Mouse (Mus musculus) stomach, embryonic 15.5 days (tissue): Measurements from ENCODE around the gene Ttc16. TPM values are rescaled to one million over a fixed set of nuclear protein-coding genes. Genes with fewer than 3 reads are reported as not detected.
A peak's percentile ranks its signal among the peaks of the same experiment; 100 is the strongest.

Experiments
- ATAC-seq: fragments of 200-750 bp; cut with Nextera tagmentation; 2 replicates; pipeline ENCODE4 v1.8.0; 2017; ENCODE audit warnings: low read depth, moderate number of reproducible peaks, moderate TSS enrichment; ENCODE audit not compliant: insufficient read depth, low FRiP score
- H3K27ac ChIP-seq: fragments of 300-500 bp; sonication (generic); 2 replicates; pipeline ENCODE4 v1.5.1; 2015; ENCODE audit warnings: mild to moderate bottlenecking, inconsistent platforms
- H3K27me3 ChIP-seq: fragments of 300-500 bp; sonication (generic); replicated peaks from 2 replicates; pipeline ENCODE4 v1.6.1; 2015; ENCODE audit warnings: inconsistent platforms
- H3K36me3 ChIP-seq: fragments of 300-500 bp; sonication (generic); 2 replicates; pipeline ENCODE4 v1.6.1; 2015; ENCODE audit warnings: inconsistent platforms
- H3K4me1 ChIP-seq: fragments of 300-500 bp; sonication (generic); 2 replicates; pipeline ENCODE4 v1.6.1; 2015; ENCODE audit warnings: inconsistent platforms
- H3K4me2 ChIP-seq: fragments of 300-500 bp; sonication (generic); 2 replicates; pipeline ENCODE4 v1.6.1; 2015; ENCODE audit warnings: mild to moderate bottlenecking, inconsistent platforms
- H3K4me3 ChIP-seq: fragments of 300-500 bp; sonication (generic); replicated peaks from 2 replicates; pipeline ENCODE4 v1.5.1; 2015; ENCODE audit warnings: inconsistent platforms
- H3K9ac ChIP-seq: fragments of 300-500 bp; sonication (generic); 2 replicates; pipeline ENCODE4 v1.6.1; 2015; ENCODE audit warnings: inconsistent platforms
- H3K9me3 ChIP-seq: fragments of 300-500 bp; sonication (generic); 2 replicates; pipeline ENCODE4 v1.6.1; 2016; ENCODE audit warnings: inconsistent platforms
- WGBS: fragments of 180-500 bp; shearing (Covaris S2); methylation state at CpG from one replicate; pipeline ENCODE4 v1.1.7; 2015; 5-methylcytosine and 5-hydroxymethylcytosine counted together
- polyA plus RNA-seq: library from polyadenylated mRNA; unstranded; fragments of >200 nt; fragmentation: Nextera tagmentation; extraction: Ambion mirVana; gene quantifications from 2 replicates; pipeline ENCODE4 v1.2.1, GENCODE M21; 2015

The Ttc16 gene
- polyA plus RNA-seq, 1 experiment from 2014 or later: 0.23 TPM

- H3K9me3 ChIP-seq: no peaks in the 10 kb centered on the region
- H3K27ac ChIP-seq: no peak overlapping the region
- no peak overlapping the region for H3K4me3 ChIP-seq
- no peak for ATAC-seq
- H3K4me1 ChIP-seq: peaks cover 30% of the 10 kb centered on the region
- H3K9ac ChIP-seq: no peak overlapping the region
- no peak overlapping the region for H3K4me2 ChIP-seq
- H3K36me3 ChIP-seq: no peaks in the 10 kb centered on the region
- 72% methylated on average over 16 of the region's 16 CpGs for WGBS
- no peaks in the 10 kb centered on the region for H3K27me3 ChIP-seq
Measured at GRCm38 (mm10) chr2:32724832-32725790, 50.3 kb downstream of the Ttc16 start.

- Histone ChIP-seq H3K4me3 (no peak overlapping the region), H3K27ac (no peak overlapping the region), H3K9me3 (no peaks in the 10 kb centered on the region), H3K4me1 (peaks cover 27% of the 10 kb centered on the region), H3K9ac (no peak overlapping the region), H3K27me3 (no peaks in the 10 kb centered on the region), H3K36me3 (no peaks in the 10 kb centered on the region), H3K4me2 (no peak overlapping the region)
- no peak for ATAC-seq
- 76% methylated on average over 4 of the region's 4 CpGs for whole genome bisulfite sequencing
Measured at GRCm38 (mm10) chr2:32724149-32724548, 51.3 kb downstream of the Ttc16 start.

GRCm38 (mm10) chr2:32722581-32722980 lies 52.9 kb downstream of the Ttc16 start:
- Histone ChIP-seq H3K4me3 (no peak overlapping the region), H3K36me3 (no peaks in the 10 kb centered on the region), H3K4me1 (peaks cover 19% of the 10 kb centered on the region), H3K27ac (no peak overlapping the region), H3K4me2 (peak overlapping the region; percentile 44; the same call in 1 of the 2 replicates), H3K27me3 (no peaks in the 10 kb centered on the region), H3K9me3 (no peaks in the 10 kb centered on the region), H3K9ac (no peak overlapping the region)
- no peak for ATAC-seq
- WGBS: 42% methylated on average over 3 of the region's 3 CpGs

DNA sequence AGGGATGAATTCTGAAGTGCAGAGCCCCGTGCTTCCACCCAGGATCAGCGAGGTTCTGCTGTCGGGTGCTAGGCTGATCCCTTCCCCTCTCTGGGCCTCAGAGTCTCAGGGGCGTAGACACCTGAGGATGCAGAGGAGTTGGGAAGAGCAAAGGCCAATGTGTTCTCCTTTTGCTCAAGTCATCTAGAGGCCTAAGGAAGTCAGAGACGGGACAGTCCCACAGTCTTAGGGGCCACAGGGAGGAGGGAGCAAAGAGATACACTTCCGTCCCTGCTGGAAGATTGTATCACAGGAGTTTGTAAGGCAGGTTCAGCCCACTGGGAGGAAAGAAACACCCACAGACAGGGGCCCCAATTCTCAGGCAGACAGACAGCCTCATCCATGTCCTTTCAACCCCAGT lies 53.4 kb downstream of the Ttc16 start:
- Histone ChIP-seq H3K9me3 (no peaks in the 10 kb centered on the region), H3K27me3 (no peaks in the 10 kb centered on the region), H3K9ac (no peak overlapping the region), H3K36me3 (no peaks in the 10 kb centered on the region), H3K4me3 (peak overlapping the region; percentile 33), H3K4me2 (peak overlapping the region; percentile 44), H3K27ac (peak overlapping the region; percentile 31), H3K4me1 (peaks cover 17% of the 10 kb centered on the region)
- ATAC-seq: no peak
- WGBS: 44% methylated on average over 6 of the region's 6 CpGs

GRCm38 (mm10) chr2:32720681-32721229 lies 54.7 kb downstream of the Ttc16 start, which contains the start of gene Sh2d3c:
Gene Sh2d3c, plus strand, starts transcription at chr2:32721055.
- 16% methylated on average over 8 of the region's 8 CpGs for WGBS
- H3K9ac ChIP-seq: no peak within 1 kb of the TSS
- peak within 1 kb of the TSS; percentile 41 for H3K27ac ChIP-seq
- H3K9me3 ChIP-seq: no peaks in the 10 kb centered on the region
- peak within 1 kb of the TSS; percentile 33 for H3K4me3 ChIP-seq
- H3K4me2 ChIP-seq: peak within 1 kb of the TSS; percentile 44
- H3K4me1 ChIP-seq: peaks cover 15% of the 10 kb centered on the region
- ATAC-seq: peak; percentile 27; the same call in 1 of the 2 replicates
- no peaks in the 10 kb centered on the region for H3K27me3 ChIP-seq
- H3K36me3 ChIP-seq: no peaks in the 10 kb centered on the region

DNA sequence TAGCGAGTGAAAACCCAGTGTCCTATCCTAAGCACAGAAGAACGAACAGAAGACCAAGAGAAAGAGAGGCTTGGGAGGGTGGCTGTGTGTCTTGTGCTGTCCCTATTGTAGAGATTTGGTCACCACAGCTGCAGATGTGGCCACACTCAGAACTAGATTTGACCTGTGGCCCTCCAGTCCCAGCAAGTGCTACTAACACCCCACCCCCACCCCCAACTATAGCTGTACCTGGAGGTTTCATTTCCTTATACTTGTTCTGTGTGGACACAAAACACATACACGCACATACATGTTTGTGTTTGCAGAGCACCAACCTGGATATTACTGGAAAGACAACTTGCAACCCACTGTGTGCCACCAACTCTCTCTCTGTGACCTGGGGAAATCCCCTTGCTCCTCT lies 55.4 kb downstream of the Ttc16 start:
- no peak for ATAC-seq
- 87% methylated on average over 3 of the region's 3 CpGs for WGBS

GRCm38 (mm10) chr2:32718761-32719160 lies 56.7 kb downstream of the Ttc16 start:
- Histone ChIP-seq H3K27me3 (no peaks in the 10 kb centered on the region), H3K9ac (no peak overlapping the region), H3K36me3 (no peaks in the 10 kb centered on the region), H3K4me1 (peaks cover 27% of the 10 kb centered on the region), H3K27ac (no peak overlapping the region), H3K4me3 (no peak overlapping the region), H3K4me2 (no peak overlapping the region), H3K9me3 (no peaks in the 10 kb centered on the region)
- WGBS: 51% methylated on average over 9 of the region's 9 CpGs
- no peak for ATAC-seq

More for the DNA sequence above, 55.4 kb downstream of the Ttc16 start:
- Histone ChIP-seq H3K27ac (peak overlapping the region; percentile 32; the same call in 1 of the 2 replicates), H3K9ac (no peak overlapping the region), H3K9me3 (no peaks in the 10 kb centered on the region), H3K4me2 (peak overlapping the region; percentile 44; the same call in 1 of the 2 replicates), H3K36me3 (no peaks in the 10 kb centered on the region), H3K27me3 (no peaks in the 10 kb centered on the region), H3K4me1 (peaks cover 15% of the 10 kb centered on the region), H3K4me3 (no peak overlapping the region)

- Histone ChIP-seq H3K4me3 (no peak overlapping the region), H3K4me1 (peaks cover 28% of the 10 kb centered on the region), H3K9ac (no peak overlapping the region), H3K27ac (peak overlapping the region; percentile 73), H3K27me3 (no peaks in the 10 kb centered on the region), H3K9me3 (no peaks in the 10 kb centered on the region), H3K4me2 (no peak overlapping the region), H3K36me3 (peaks cover 11% of the 10 kb centered on the region; the same call in 1 of the 2 replicates)
- WGBS: 48% methylated on average over 4 of the region's 4 CpGs
- no peak for ATAC-seq
Measured at GRCm38 (mm10) chr2:32714987-32715425, 60.4 kb downstream of the Ttc16 start.

DNA sequence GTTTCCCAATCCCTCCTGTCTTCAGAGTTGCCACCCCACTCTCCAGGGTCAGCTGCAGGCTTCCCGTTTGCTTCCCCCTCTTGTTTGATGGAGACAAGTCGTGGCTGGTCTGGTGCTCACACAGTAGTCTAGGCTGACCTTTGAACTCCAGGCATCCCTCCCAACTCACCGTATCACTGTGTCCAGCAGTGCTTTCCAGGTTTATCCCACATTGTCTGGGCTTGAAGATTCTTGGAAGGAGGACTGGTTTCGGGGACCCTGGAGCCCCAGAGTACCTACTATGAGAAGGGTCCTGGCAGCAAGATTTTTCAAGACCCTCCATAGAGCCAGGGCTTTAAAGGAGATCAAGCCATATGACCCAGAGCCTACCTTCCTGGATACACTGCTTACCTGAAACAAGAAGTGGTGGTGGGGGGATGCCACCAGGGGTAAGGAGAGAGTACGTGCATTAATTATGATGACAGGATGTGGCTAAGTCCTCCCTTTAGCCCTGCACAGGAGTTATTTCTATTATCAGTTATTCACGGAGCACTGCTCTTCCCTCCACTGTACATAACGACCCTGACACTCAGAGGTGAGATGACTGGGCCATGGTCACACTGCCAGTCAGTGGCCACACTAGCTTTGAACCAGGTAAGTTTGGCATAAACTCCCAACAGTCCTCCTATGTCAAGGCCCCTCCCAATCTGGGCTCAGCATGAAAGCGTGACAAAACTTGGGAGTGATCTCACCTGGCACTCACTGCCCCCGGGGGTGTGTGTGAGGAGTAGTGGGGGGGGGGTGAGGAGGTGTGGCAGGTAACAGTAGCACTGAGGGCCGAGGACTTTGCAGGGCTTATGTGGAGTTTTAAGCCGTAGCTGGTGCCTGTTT lies 61.1 kb downstream of the Ttc16 start:
- peaks cover 28% of the 10 kb centered on the region for H3K4me1 ChIP-seq
- H3K27me3 ChIP-seq: no peaks in the 10 kb centered on the region
- H3K27ac ChIP-seq: peak overlapping the region; percentile 97
- H3K9me3 ChIP-seq: no peaks in the 10 kb centered on the region
- no peak for ATAC-seq
- H3K4me3 ChIP-seq: no peak overlapping the region
- WGBS: 43% methylated on average over 11 of the region's 11 CpGs
- peak overlapping the region; percentile 6; the same call in 1 of the 2 replicates for H3K9ac ChIP-seq
- H3K36me3 ChIP-seq: peaks cover 17% of the 10 kb centered on the region
- peak overlapping the region; percentile 74; the same call in 1 of the 2 replicates for H3K4me2 ChIP-seq

DNA sequence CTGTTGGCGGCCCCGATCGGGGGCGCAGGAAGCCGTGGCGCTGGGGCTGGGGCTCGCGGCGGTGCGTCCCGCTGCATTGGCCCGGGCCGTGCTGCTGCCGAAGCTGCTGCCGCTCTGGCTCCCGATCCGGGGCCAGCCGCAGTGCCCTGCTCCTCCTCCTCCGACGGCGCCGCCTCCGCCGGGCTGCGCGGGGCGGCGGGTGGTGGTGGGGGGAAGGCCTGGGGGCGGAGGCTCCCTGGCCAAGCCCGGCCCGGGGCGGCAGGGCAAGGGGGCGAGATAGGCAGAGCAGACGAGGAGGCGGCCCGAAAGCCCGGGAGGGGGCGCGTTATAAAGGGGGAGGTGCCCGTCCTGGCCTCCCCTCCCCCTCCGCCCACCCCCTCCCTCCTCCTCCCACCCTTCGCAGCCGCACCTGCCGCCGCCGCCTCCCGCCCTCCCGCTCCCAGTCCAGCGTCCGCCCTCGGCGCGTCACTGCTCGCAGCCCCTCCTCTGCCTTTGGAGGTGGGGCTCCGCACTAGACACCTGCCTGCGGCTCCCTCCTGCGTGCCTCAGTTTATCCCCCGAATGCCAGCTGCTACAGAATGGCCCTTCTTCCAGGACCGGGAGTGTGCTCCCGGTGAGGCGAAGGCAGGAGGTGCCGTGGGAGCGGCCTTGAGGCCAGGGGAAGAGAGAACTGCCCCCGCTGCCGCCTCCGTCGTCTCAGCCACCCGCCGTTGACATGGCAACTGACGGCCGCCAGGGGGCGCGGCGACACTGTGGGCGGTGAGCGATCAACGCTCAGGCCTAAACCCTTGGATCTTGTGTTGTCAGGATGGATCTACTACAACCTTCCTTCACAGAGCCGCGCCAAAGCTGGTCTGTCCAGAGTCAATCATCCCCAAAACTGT lies 62.3 kb downstream of the Ttc16 start, which contains the start of gene Cdk9:
Gene Cdk9 (minus strand): TSS at position 143 of the 884 bp plus-strand sequence.
- WGBS: under 1% methylated on average over 43 of the region's 79 CpGs
- Histone ChIP-seq H3K36me3 (peaks cover 25% of the 10 kb centered on the region), H3K27me3 (no peaks in the 10 kb centered on the region), H3K4me1 (peaks cover 28% of the 10 kb centered on the region), H3K9me3 (no peaks in the 10 kb centered on the region), H3K9ac (peak within 1 kb of the TSS; percentile 75), H3K4me2 (peak within 1 kb of the TSS; percentile 86), H3K27ac (peak within 1 kb of the TSS; percentile 97), H3K4me3 (peak within 1 kb of the TSS; percentile 86)
- peak; percentile 87 for ATAC-seq
